Mouse (Mus musculus): ENCODE measurements around the gene Psmd9. TPM values are rescaled to one million over a fixed set of nuclear protein-coding genes. Genes with fewer than 3 reads are reported as not detected.
"Not testable (repeated sequence)": the region's sequence is repeated elsewhere in the genome, so short reads cannot be mapped to it uniquely, and the experiment has no call there.

The Psmd9 gene
- total and polyA plus RNA-seq, 2 experiments from 2014 or later: 37.4 to 79.4 TPM

DNA sequence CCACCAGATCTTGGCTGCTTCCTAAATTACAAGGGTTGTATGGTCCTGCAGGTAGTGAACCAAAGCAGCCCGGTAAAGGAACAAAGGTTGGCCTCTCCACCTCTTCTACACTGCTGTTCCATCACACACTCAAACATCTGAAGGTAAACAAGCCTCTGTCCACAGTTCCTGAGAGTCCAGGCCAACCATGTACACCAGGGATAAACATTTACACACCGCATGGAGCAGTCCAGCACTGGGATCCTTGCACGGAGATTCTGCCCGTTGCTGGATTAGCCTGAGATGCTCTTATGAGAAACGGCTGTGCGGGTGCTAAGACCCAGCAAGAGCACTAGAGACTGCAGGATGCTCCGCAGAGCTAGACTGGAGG, 32.3 kb downstream of the Psmd9 start:
- TF ChIP-seq CTCF (IDR thresholded peaks at IDR 0.05; ENCODE audit: low read depth): no peak
- H3K27ac ChIP-seq (ENCODE audit: low read depth, low read length): no peak overlapping the region
- H3K9ac ChIP-seq: no peak overlapping the region
- ATAC-seq (no peak), DNase-seq (no peak)
- no peaks in the 10 kb centered on the region for H3K4me1 ChIP-seq (ENCODE audit: insufficient read depth)
- H3K36me3 ChIP-seq (ENCODE audit: insufficient read depth): no peaks in the 10 kb centered on the region
- H3K9me3 ChIP-seq (ENCODE audit: low read length): no peaks in the 10 kb centered on the region
- H3K4me2 ChIP-seq (ENCODE audit: low read depth): no peak overlapping the region
- H3K4me3 ChIP-seq (ENCODE audit: low read depth, low read length): no peak overlapping the region
- WGBS: 85% methylated on average over 7 of the region's 7 CpGs
- H3K27me3 ChIP-seq (ENCODE audit: insufficient read depth, low read length): no peaks in the 10 kb centered on the region

DNA sequence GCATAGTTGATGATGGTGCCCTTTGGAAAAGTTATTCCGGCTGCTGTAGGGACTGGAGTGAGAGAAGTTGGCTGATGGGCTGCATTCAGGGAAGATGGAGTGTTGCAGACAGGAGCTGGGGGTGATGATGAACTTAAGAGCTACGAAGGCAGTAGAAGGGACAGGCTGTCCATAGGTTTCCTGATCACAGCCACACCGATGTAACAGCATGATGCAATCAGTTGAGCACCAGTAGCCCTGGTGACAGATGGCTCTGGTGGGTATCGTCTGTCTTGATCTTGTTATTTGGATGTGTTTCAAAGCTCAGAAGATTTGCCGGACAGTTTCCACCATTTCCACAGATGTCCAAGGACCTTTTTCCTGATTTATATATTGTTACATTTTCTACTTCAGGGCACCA, 32.8 kb downstream of the Psmd9 start:
- H3K9me3 ChIP-seq (ENCODE audit: low read length): no peaks in the 10 kb centered on the region
- H3K4me3 ChIP-seq (ENCODE audit: low read depth, low read length): no peak overlapping the region
- DNase-seq (no peak), ATAC-seq (no peak)
- H3K4me1 ChIP-seq (ENCODE audit: insufficient read depth): no peaks in the 10 kb centered on the region
- H3K36me3 ChIP-seq (ENCODE audit: insufficient read depth): no peaks in the 10 kb centered on the region
- H3K9ac ChIP-seq: no peak overlapping the region
- no peak overlapping the region for H3K4me2 ChIP-seq (ENCODE audit: low read depth)
- 71% methylated on average over 5 of the region's 5 CpGs for WGBS
- no peak for TF ChIP-seq CTCF (IDR thresholded peaks at IDR 0.05; ENCODE audit: low read depth)
- no peak overlapping the region for H3K27ac ChIP-seq (ENCODE audit: low read depth, low read length)
- no peaks in the 10 kb centered on the region for H3K27me3 ChIP-seq (ENCODE audit: insufficient read depth, low read length)

DNA sequence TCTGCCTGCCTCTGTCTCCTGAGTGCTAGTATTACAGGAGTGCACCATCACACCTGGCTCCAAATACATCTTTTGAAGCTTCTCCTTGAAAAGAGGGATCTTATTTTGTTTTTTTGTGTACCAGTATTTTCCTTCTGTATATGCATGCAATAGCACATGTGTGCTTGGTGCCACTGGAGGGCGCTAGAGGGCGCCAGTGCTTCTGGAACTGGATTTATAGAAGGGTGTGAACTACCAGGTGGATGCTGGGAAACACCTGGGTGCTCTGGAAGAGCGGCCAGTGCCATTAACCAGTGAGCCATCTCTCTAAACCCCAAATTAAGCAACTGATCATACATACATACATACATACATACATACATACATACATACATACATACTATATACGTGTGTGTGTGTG, 33.6 kb downstream of the Psmd9 start:
- H3K27ac ChIP-seq (ENCODE audit: low read depth, low read length); H3K4me2 ChIP-seq (ENCODE audit: low read depth); H3K4me1 ChIP-seq (ENCODE audit: insufficient read depth); H3K36me3 ChIP-seq (ENCODE audit: insufficient read depth); H3K9ac ChIP-seq; H3K4me3 ChIP-seq (ENCODE audit: low read depth, low read length); H3K27me3 ChIP-seq (ENCODE audit: insufficient read depth, low read length); ATAC-seq; H3K9me3 ChIP-seq (ENCODE audit: low read length); DNase-seq: not testable (repeated sequence)
- WGBS: 87% methylated on average over 2 of the region's 4 CpGs

DNA sequence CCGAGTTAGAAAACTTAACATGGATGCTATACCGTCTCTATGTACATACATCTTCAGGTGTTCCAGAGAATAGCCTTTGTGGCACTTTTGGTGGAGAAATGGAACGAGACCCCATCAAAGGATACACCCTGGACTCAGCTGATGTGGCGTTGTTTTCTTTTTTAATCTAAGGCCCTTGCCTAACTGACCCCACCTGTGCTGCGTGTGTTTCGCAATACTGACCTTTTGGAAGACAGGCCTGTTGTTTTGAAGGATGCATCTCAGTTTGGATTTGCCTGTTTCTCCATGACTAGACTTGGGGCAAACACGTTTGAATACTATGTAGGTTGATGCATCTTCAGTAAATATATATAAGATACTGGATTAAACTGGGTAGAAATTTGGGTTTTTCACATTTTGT, 34.4 kb downstream of the Psmd9 start:
- H3K4me3 ChIP-seq (ENCODE audit: low read depth, low read length); ATAC-seq; H3K4me1 ChIP-seq (ENCODE audit: insufficient read depth); H3K4me2 ChIP-seq (ENCODE audit: low read depth); H3K36me3 ChIP-seq (ENCODE audit: insufficient read depth); H3K9me3 ChIP-seq (ENCODE audit: low read length); H3K9ac ChIP-seq; H3K27ac ChIP-seq (ENCODE audit: low read depth, low read length); H3K27me3 ChIP-seq (ENCODE audit: insufficient read depth, low read length); DNase-seq: not testable (repeated sequence)
- 93% methylated on average over 7 of the region's 7 CpGs for WGBS

DNA sequence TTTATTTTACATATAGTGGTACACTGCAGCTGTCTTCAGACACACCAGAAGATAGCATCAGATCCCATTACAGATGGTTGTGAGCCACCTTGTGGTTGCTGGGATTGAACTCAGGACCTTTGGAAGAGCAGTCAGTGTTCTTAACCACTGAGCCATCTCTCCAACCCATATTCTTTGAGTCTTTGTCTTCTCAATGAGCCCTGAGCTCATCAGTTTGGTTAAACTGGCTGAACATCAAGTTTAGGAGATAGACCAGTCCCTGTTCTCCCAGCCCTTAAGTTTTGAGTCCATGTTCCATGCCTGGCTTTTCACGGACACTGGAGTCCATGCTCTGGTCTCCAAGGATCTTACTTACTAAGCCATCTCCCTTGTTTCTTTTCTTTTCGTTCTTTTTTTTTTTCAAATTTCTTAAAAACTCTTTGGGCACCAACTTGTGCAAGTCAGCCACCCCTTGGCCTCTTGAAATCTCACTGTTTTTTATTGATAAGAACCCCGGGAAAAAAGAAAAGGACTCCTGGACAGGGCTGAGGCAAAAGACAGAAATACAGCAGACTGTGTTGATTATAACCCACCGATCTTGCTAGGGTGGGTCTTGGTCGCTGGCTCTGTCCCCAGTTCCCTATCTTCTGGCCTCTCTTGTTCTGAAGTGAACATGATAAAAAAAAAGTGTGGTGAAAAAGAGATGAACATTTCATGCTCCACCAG, 53.3 kb downstream of the Psmd9 start:
- not testable (repeated sequence) for H3K4me1 ChIP-seq (ENCODE audit: insufficient read depth); H3K9ac ChIP-seq; H3K27ac ChIP-seq (ENCODE audit: low read depth, low read length); ATAC-seq; H3K27me3 ChIP-seq (ENCODE audit: insufficient read depth, low read length); H3K9me3 ChIP-seq (ENCODE audit: low read length); H3K4me2 ChIP-seq (ENCODE audit: low read depth); DNase-seq; H3K36me3 ChIP-seq (ENCODE audit: insufficient read depth); H3K4me3 ChIP-seq (ENCODE audit: low read depth, low read length)
- WGBS: 86% methylated on average over 3 of the region's 5 CpGs

DNA sequence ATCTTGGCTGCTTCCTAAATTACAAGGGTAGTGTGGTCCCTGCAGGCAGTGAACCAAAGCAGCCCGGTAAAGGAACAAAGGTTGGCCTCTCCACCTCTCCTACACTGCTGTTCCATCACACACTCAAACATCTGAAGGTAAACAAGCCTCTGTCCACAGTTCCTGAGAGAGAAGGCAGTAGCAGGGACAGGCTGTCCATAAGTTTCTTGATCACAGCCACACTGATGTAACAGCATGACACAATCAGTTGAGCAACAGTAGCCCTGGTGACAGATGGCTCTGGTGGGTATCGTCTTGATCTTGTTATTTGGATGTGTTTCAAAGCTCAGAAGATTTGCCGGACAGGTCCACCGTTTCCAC, 53.8 kb downstream of the Psmd9 start:
- DNase-seq (no peak), ATAC-seq (no peak)
- Histone ChIP-seq H3K4me2 (ENCODE audit: low read depth) (no peak overlapping the region), H3K9ac (no peak overlapping the region), H3K36me3 (ENCODE audit: insufficient read depth) (no peaks in the 10 kb centered on the region), H3K4me1 (ENCODE audit: insufficient read depth) (no peaks in the 10 kb centered on the region), H3K27me3 (ENCODE audit: insufficient read depth, low read length) (no peaks in the 10 kb centered on the region), H3K27ac (ENCODE audit: low read depth, low read length) (no peak overlapping the region), H3K4me3 (ENCODE audit: low read depth, low read length) (no peak overlapping the region), H3K9me3 (ENCODE audit: low read length) (no peaks in the 10 kb centered on the region)
- TF ChIP-seq CTCF (IDR thresholded peaks at IDR 0.05; ENCODE audit: low read depth): no peak
- WGBS: 76% methylated on average over 4 of the region's 4 CpGs

DNA sequence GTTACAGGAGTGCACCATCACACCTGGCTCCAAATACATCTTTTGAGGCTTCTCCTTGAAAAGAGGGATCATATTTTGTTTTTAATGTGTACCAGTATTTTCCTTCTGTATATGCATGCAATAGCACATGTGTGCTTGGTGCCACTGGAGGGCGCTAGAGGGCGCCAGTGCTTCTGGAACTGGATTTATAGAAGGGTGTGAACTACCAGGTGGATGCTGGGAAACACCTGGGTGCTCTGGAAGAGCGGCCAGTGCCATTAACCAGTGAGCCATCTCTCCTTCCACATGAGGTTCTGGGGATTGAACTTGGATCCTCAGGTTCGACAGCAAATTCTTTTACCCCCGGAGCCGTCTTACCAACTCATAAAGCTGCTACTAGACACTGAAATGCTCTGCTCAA, 54.6 kb downstream of the Psmd9 start:
- not testable (repeated sequence) for ATAC-seq; H3K4me3 ChIP-seq (ENCODE audit: low read depth, low read length); DNase-seq; H3K27ac ChIP-seq (ENCODE audit: low read depth, low read length); H3K27me3 ChIP-seq (ENCODE audit: insufficient read depth, low read length); H3K4me1 ChIP-seq (ENCODE audit: insufficient read depth); H3K4me2 ChIP-seq (ENCODE audit: low read depth); H3K36me3 ChIP-seq (ENCODE audit: insufficient read depth); H3K9me3 ChIP-seq (ENCODE audit: low read length); H3K9ac ChIP-seq
- 72% methylated on average over 5 of the region's 6 CpGs for WGBS

DNA sequence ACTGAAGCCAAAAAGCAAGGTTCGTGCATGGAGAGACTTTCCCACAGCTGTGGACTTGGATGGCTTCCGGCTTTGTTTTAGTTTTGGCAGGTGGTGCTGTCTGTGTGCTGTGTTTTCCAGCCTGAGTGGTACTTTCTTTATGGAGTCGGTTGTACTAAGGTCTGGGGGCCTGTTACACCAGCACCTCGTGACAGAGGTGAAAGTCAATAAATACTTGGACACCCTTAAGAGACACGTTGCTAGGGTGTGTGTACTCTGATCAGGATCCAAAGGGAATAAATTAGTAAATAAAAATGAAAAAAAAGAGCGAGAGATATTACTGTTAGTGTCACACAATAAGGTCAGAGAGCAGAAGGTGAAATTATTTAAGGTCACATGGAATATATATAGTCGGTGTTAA, 57.6 kb downstream of the Psmd9 start:
- WGBS: 88% methylated on average over 7 of the region's 7 CpGs
- Histone ChIP-seq H3K27ac (ENCODE audit: low read depth, low read length) (no peak overlapping the region), H3K9ac (no peak overlapping the region), H3K36me3 (ENCODE audit: insufficient read depth) (no peaks in the 10 kb centered on the region), H3K4me1 (ENCODE audit: insufficient read depth) (0 out of 2 replicates have a peak, but pooled peaks cover 8% of the 10 kb centered on the region), H3K4me2 (ENCODE audit: low read depth) (no peak overlapping the region), H3K27me3 (ENCODE audit: insufficient read depth, low read length) (no peaks in the 10 kb centered on the region), H3K4me3 (ENCODE audit: low read depth, low read length) (no peak overlapping the region), H3K9me3 (ENCODE audit: low read length) (no peaks in the 10 kb centered on the region)
- DNase-seq: no peak
- no peak for ATAC-seq
- TF ChIP-seq CTCF (IDR thresholded peaks at IDR 0.05; ENCODE audit: low read depth): no peak
